In the genomic region with DNA sequence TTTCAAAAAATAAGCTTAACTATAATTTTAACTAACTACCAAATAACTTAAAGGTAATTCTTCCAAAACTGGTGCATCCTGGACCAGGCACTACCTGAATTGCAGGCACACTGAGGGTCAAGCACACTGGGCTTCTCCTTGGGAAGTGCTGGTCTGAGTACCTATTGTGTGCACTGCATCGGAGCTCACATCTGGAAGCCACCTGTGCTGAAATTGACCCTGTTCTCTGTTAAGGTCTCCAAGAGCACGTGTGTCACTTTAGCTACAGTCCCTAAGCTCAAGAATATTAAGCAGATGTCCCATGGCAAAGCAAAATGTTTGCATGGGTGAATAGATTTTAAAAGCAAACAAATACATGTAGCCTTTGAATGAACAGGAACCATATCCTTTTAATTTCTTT, we compare ENCODE assay signal across 24 mouse cellular contexts. TPM values are rescaled to one million over a fixed set of nuclear protein-coding genes. Genes with fewer than 3 reads are reported as not detected.
DNase-seq lines count a peak whose midpoint lies in the region; ATAC-seq and TF ChIP-seq lines count a peak whose summit lies in the region.
"Had no signal": no experiment of that assay in that cellular context is flagged by ENCODE, and none has a peak within 500 bp of the region (broad histone marks: within the 10 kb centered on the region; RNA-seq: fewer than 3 reads in every experiment).

No protein-coding gene starts in this region.

- intact Hi-C loops in gastrocnemius, adult 2 months (cut with DNase I) = no loop called here
- intact Hi-C loops in heart, postnatal 25 days (cut with DNase I) = no loop called here

- peak overlapping the region; percentile 86 for H3K27ac ChIP-seq in gastrocnemius, adult 2 months
- peak overlapping the region; percentile 87 for H3K27ac ChIP-seq in embryonic facial prominence, embryonic 14.5 days (replicated peaks; ENCODE audit: low read depth, low read length)
- peak overlapping the region; percentile 76; the same call in 1 of the 2 replicates for H3K27ac ChIP-seq in limb, embryonic 14.5 days (replicated peaks; ENCODE audit: low read depth, low read length)
- H3K27ac ChIP-seq: liver, embryonic 14.5 days; lung, embryonic 15.5 days; neural tube, embryonic 12.5 days; stomach, embryonic 15.5 days had no signal

- no peak for DNase-seq in gastrocnemius, adult 2 months
- no peak for DNase-seq in gastrocnemius, adult 18-20 months (ENCODE audit: low spot score)
- peak; percentile 55 for DNase-seq in embryo, embryonic 10.5 days (ENCODE audit: low spot score)
- peak; percentile 19 for DNase-seq in embryonic facial prominence, embryonic 14.5 days (ENCODE audit: low spot score)
- no peak for DNase-seq in limb, embryonic 14.5 days (ENCODE audit: low spot score)
- no peak for DNase-seq in adrenal gland, postnatal 14 days
- DNase-seq in heart, postnatal 25 days (ENCODE audit: low spot score) = no peak
- no peak for DNase-seq in spleen, adult 18-20 months
- DNase-seq: cerebellum, adult 18-20 months; cerebellum, postnatal 25 days; gastrocnemius, postnatal 36 days; kidney, postnatal 4 days; lung, postnatal 4 days; right cerebral cortex, postnatal 14 days; thymus, adult 18-20 months had no signal

- ATAC-seq in embryonic facial prominence, embryonic 14.5 days (ENCODE audit: low read depth) = no peak
- ATAC-seq in limb, embryonic 14.5 days (ENCODE audit: low FRiP score, low read depth) = no peak
- ATAC-seq: activated CD4-positive, CD25-positive, alpha-beta regulatory T cell, adult 4 months; forebrain, embryonic 14.5 days had no signal

- H3K4me1 ChIP-seq in embryonic facial prominence, embryonic 14.5 days (ENCODE audit: control insufficient read depth, insufficient read depth, low read length) = peaks cover 27% of the 10 kb centered on the region
- H3K4me1 ChIP-seq in limb, embryonic 14.5 days (ENCODE audit: control insufficient read depth, insufficient read depth, low read length) = peaks cover 41% of the 10 kb centered on the region
- H3K4me1 ChIP-seq: stomach, embryonic 15.5 days had no signal

- H3K9me3 ChIP-seq in embryonic facial prominence, embryonic 14.5 days (ENCODE audit: control insufficient read depth, low read length) = no peaks in the 10 kb centered on the region
- no peaks in the 10 kb centered on the region for H3K9me3 ChIP-seq in limb, embryonic 14.5 days (ENCODE audit: control insufficient read depth, low read length)
- H3K9me3 ChIP-seq: G1E; lung, embryonic 15.5 days; midbrain, embryonic 10.5 days; neural tube, embryonic 12.5 days; stomach, embryonic 15.5 days had no signal

- peak overlapping the region; percentile 29 for H3K4me2 ChIP-seq in embryonic facial prominence, embryonic 14.5 days (ENCODE audit: low read depth, low read length)
- peak overlapping the region; percentile 39; the same call in 1 of the 2 replicates for H3K4me2 ChIP-seq in limb, embryonic 14.5 days (replicated peaks; ENCODE audit: low read depth, low read length, severe bottlenecking)
- H3K4me2 ChIP-seq: lung, embryonic 15.5 days; neural tube, embryonic 12.5 days; stomach, embryonic 15.5 days had no signal

- no peak for TF ChIP-seq POLR2A in limb, embryonic 14.5 days (IDR thresholded peaks at IDR 0.05; ENCODE audit: borderline replicate concordance, extremely low read depth, insufficient read depth, insufficient read length)

- H3K4me3 ChIP-seq in gastrocnemius, adult 2 months = peak overlapping the region; percentile 50
- H3K4me3 ChIP-seq in embryonic facial prominence, embryonic 14.5 days (ENCODE audit: low read depth, low read length) = no peak overlapping the region; the same call in 1 of the 2 replicates
- peak overlapping the region; percentile 13; the same call in 1 of the 2 replicates for H3K4me3 ChIP-seq in limb, embryonic 14.5 days (replicated peaks; ENCODE audit: low read length)
- H3K4me3 ChIP-seq: lung, embryonic 15.5 days; midbrain, embryonic 10.5 days; neural tube, embryonic 12.5 days; stomach, embryonic 15.5 days had no signal

- TF ChIP-seq CTCF in gastrocnemius, adult 2 months (IDR thresholded peaks at IDR 0.05) = no peak

- no peaks in the 10 kb centered on the region for H3K27me3 ChIP-seq in embryonic facial prominence, embryonic 14.5 days (replicated peaks; ENCODE audit: control insufficient read depth, insufficient read depth, low read length)
- no peaks in the 10 kb centered on the region for H3K27me3 ChIP-seq in limb, embryonic 14.5 days (ENCODE audit: control insufficient read depth, insufficient read depth, low read length)
- H3K27me3 ChIP-seq: lung, embryonic 15.5 days; neural tube, embryonic 12.5 days; stomach, embryonic 15.5 days had no signal

- no peak overlapping the region for H3K9ac ChIP-seq in embryonic facial prominence, embryonic 14.5 days (ENCODE audit: low read depth, low read length)
- no peak overlapping the region for H3K9ac ChIP-seq in limb, embryonic 14.5 days (ENCODE audit: low read depth, low read length, severe bottlenecking)
- H3K9ac ChIP-seq: liver, embryonic 14.5 days; lung, embryonic 15.5 days; neural tube, embryonic 12.5 days; stomach, embryonic 15.5 days had no signal

- H3K36me3 ChIP-seq in embryonic facial prominence, embryonic 14.5 days (ENCODE audit: control insufficient read depth, insufficient read depth, low read length) = no peaks in the 10 kb centered on the region
- H3K36me3 ChIP-seq in limb, embryonic 14.5 days (ENCODE audit: control insufficient read depth, insufficient read depth, low read length) = no peaks in the 10 kb centered on the region
- H3K36me3 ChIP-seq: G1E; lung, embryonic 15.5 days; midbrain, embryonic 10.5 days; neural tube, embryonic 12.5 days; stomach, embryonic 15.5 days had no signal

- 21% methylated on average over 2 of the region's 2 CpGs for WGBS in embryonic facial prominence, embryonic 14.5 days
- 19% methylated on average over 2 of the region's 2 CpGs for WGBS in limb, embryonic 14.5 days

RNA-seq across cellular contexts. Expression of gene Apod, which starts 1.0 kb away (rescaled TPM):
- total RNA-seq in gastrocnemius, adult 2 months (2021) = 10 to 100 TPM; 34.3 to 42.6 TPM
- total RNA-seq in gastrocnemius, adult 18-20 months (2021) = 10 to 100 TPM; 41.6 to 82.1 TPM
- 63.0 and 64.0 TPM in 2 replicates for polyA plus RNA-seq in embryonic facial prominence, embryonic 14.5 days (2014; fragmentation: Nextera tagmentation; extraction: Ambion mirVana)
- 29.4 and 40.8 TPM in 2 replicates for polyA plus RNA-seq in limb, embryonic 14.5 days (2012; rRNA removed)
- polyA plus RNA-seq in limb, embryonic 14.5 days (2014; fragmentation: Nextera tagmentation; extraction: Ambion mirVana) = 69.9 and 76.8 TPM in 2 replicates
- total RNA-seq in adrenal gland, postnatal 14 days (2021) = 5.8 and 10.8 TPM in 2 replicates
- 1 to 10 TPM; 2.6 to 2.9 TPM for total RNA-seq in heart, postnatal 25 days (2021)
- total RNA-seq: G1E; monocyte, adult 5-6 weeks had no signal
- polyA plus RNA-seq: activated CD4-positive, CD25-positive, alpha-beta regulatory T cell, adult 4 months; G1E had no signal

RNA-seq across cellular contexts. Expression of gene Ppp1r2, which starts 38.5 kb away (rescaled TPM):
- total RNA-seq in gastrocnemius, adult 2 months (2021) = 10 to 100 TPM; 78.9 to 89.0 TPM
- total RNA-seq in gastrocnemius, adult 18-20 months (2021) = 10 to 100 TPM; 83.4 to 98.3 TPM
- 106 TPM in 2 replicates for polyA plus RNA-seq in embryonic facial prominence, embryonic 14.5 days (2014; fragmentation: Nextera tagmentation; extraction: Ambion mirVana)
- 30.5 and 40.5 TPM in 2 replicates for polyA plus RNA-seq in limb, embryonic 14.5 days (2012; rRNA removed)
- polyA plus RNA-seq in limb, embryonic 14.5 days (2014; fragmentation: Nextera tagmentation; extraction: Ambion mirVana) = 77.3 and 77.7 TPM in 2 replicates
- 82.3 and 88.3 TPM in 2 replicates for total RNA-seq in adrenal gland, postnatal 14 days (2021)
- total RNA-seq in heart, postnatal 25 days (2021) = 10 to 100 TPM; 80.7 to 84.4 TPM

Comparison
In these comparisons a context has a peak if more than half of its experiments do, and no peak if none do; other contexts are left out.
1. DNase-seq: peak in embryo, embryonic 10.5 days (single experiment) and embryonic facial prominence, embryonic 14.5 days (single experiment); none in gastrocnemius, adult 2 months (single experiment), gastrocnemius, adult 18-20 months (single experiment), limb, embryonic 14.5 days (single experiment), adrenal gland, postnatal 14 days (single experiment), heart, postnatal 25 days (single experiment) and spleen, adult 18-20 months (0 of 2).
2. Peak in every context shown above with its lines, with median percentiles within 50 percentile points of each other: H3K27ac ChIP-seq.